ENCODE assay signal across 24 mouse cellular contexts in genomic region chr3:85859311-85859710, GRCm38 (mm10). TPM values are rescaled to one million over a fixed set of nuclear protein-coding genes. Genes with fewer than 3 reads are reported as not detected.
DNase-seq lines count a peak whose midpoint lies in the region; ATAC-seq and TF ChIP-seq lines count a peak whose summit lies in the region.
"Had no signal": no experiment of that assay in that cellular context is flagged by ENCODE, and none has a peak within 500 bp of the region (broad histone marks: within the 10 kb centered on the region; RNA-seq: fewer than 3 reads in every experiment).

No protein-coding gene starts in this region.

- H3K27ac ChIP-seq in heart, embryonic 12.5 days (ENCODE audit: poor library complexity, severe bottlenecking) = peak overlapping the region; percentile 40; the same call in 1 of the 2 replicates
- peak overlapping the region; percentile 95 for H3K27ac ChIP-seq in heart, embryonic 15.5 days
- H3K27ac ChIP-seq in lung, embryonic 14.5 days (ENCODE audit: low read depth) = peak overlapping the region; percentile 75; the same call in 1 of the 2 replicates
- H3K27ac ChIP-seq: embryonic facial prominence, embryonic 10.5 days; embryonic facial prominence, embryonic 13.5 days; forebrain, embryonic 12.5 days; forebrain, embryonic 15.5 days; hindbrain, embryonic 14.5 days; hindbrain, postnatal 0 days had no signal

- H3K4me1 ChIP-seq in heart, embryonic 12.5 days (replicated peaks) = peaks cover 21% of the 10 kb centered on the region
- H3K4me1 ChIP-seq in heart, embryonic 15.5 days (replicated peaks) = peaks cover 32% of the 10 kb centered on the region
- no peaks in the 10 kb centered on the region; the same call in 1 of the 2 replicates for H3K4me1 ChIP-seq in lung, embryonic 14.5 days (ENCODE audit: insufficient read depth)
- H3K4me1 ChIP-seq in lung, adult 2 months (ENCODE audit: control insufficient read depth, insufficient read depth, low read length) = peaks cover 6% of the 10 kb centered on the region
- H3K4me1 ChIP-seq: forebrain, embryonic 12.5 days had no signal

- no peak overlapping the region for H3K9ac ChIP-seq in heart, embryonic 12.5 days
- no peak overlapping the region for H3K9ac ChIP-seq in heart, embryonic 15.5 days
- H3K9ac ChIP-seq in lung, embryonic 14.5 days = no peak overlapping the region
- H3K9ac ChIP-seq: embryonic facial prominence, embryonic 13.5 days; forebrain, embryonic 12.5 days; forebrain, embryonic 15.5 days; hindbrain, embryonic 14.5 days had no signal

- WGBS in heart, embryonic 12.5 days = 72% methylated on average over 6 of the region's 6 CpGs
- 75% methylated on average over 6 of the region's 6 CpGs for WGBS in heart, embryonic 15.5 days
- 66% methylated on average over 6 of the region's 6 CpGs for WGBS in lung, embryonic 14.5 days
- WGBS in lung, adult 2 months = 57% methylated on average over 6 of the region's 6 CpGs

- no peaks in the 10 kb centered on the region for H3K9me3 ChIP-seq in heart, embryonic 12.5 days (replicated peaks)
- H3K9me3 ChIP-seq in heart, embryonic 15.5 days (replicated peaks) = no peaks in the 10 kb centered on the region
- H3K9me3 ChIP-seq in lung, embryonic 14.5 days (ENCODE audit: low read depth, low read length) = no peaks in the 10 kb centered on the region
- H3K9me3 ChIP-seq: embryonic facial prominence, embryonic 10.5 days; embryonic facial prominence, embryonic 13.5 days; forebrain, embryonic 12.5 days; forebrain, embryonic 15.5 days had no signal

- H3K4me3 ChIP-seq in heart, embryonic 12.5 days = no peak overlapping the region
- no peak overlapping the region for H3K4me3 ChIP-seq in heart, embryonic 15.5 days
- no peak overlapping the region for H3K4me3 ChIP-seq in lung, embryonic 14.5 days (ENCODE audit: low read depth, low read length)
- H3K4me3 ChIP-seq in lung, adult 2 months (replicated peaks; ENCODE audit: extremely low read depth, low read depth, low read length) = no peak overlapping the region
- H3K4me3 ChIP-seq: embryonic facial prominence, embryonic 10.5 days; embryonic facial prominence, embryonic 13.5 days; erythroblast, embryonic 14.5 days; forebrain, embryonic 12.5 days; forebrain, embryonic 15.5 days had no signal

- DNase-seq in heart, postnatal 36 days = no peak
- no peak for DNase-seq in heart, adult 11 months
- no peak for DNase-seq in lung, embryonic 14.5 days
- DNase-seq in lung, adult 2 months = no peak
- no peak for DNase-seq in adipocyte (ENCODE audit: low spot score)
- DNase-seq: adrenal gland, adult 8-10 months; adrenal gland, postnatal 25 days; cerebellum, adult 11-12 months; cerebellum, adult 8-10 months; cerebellum, postnatal 10 days; cerebellum, postnatal 36 days; embryo, embryonic 11 days had no signal

- no peaks in the 10 kb centered on the region for H3K36me3 ChIP-seq in heart, embryonic 12.5 days
- H3K36me3 ChIP-seq in heart, embryonic 15.5 days = no peaks in the 10 kb centered on the region
- H3K36me3 ChIP-seq in lung, embryonic 14.5 days (ENCODE audit: insufficient read depth) = no peaks in the 10 kb centered on the region
- H3K36me3 ChIP-seq: embryonic facial prominence, embryonic 10.5 days; embryonic facial prominence, embryonic 13.5 days; forebrain, embryonic 12.5 days; forebrain, embryonic 15.5 days had no signal

- H3K4me2 ChIP-seq in heart, embryonic 12.5 days = no peak overlapping the region
- no peak overlapping the region for H3K4me2 ChIP-seq in heart, embryonic 15.5 days
- no peak overlapping the region for H3K4me2 ChIP-seq in lung, embryonic 14.5 days
- H3K4me2 ChIP-seq: embryonic facial prominence, embryonic 13.5 days; forebrain, embryonic 12.5 days; forebrain, embryonic 15.5 days; hindbrain, embryonic 14.5 days had no signal

- ATAC-seq in heart, embryonic 12.5 days (ENCODE audit: insufficient number of reproducible peaks, low FRiP score) = no peak
- ATAC-seq in heart, embryonic 15.5 days (replicated peaks; ENCODE audit: insufficient number of reproducible peaks, insufficient read depth, low FRiP score, low read depth) = no peak
- no peak for ATAC-seq in lung, embryonic 14.5 days (ENCODE audit: insufficient read depth)
- ATAC-seq: CD4-positive, CD25-positive, alpha-beta regulatory T cell, adult 4 months; forebrain, embryonic 15.5 days; hindbrain, postnatal 0 days; intestine, embryonic 16.5 days had no signal

- TF ChIP-seq CTCF in lung, embryonic 14.5 days (IDR thresholded peaks at IDR 0.05; ENCODE audit: low read depth) = no peak
- TF ChIP-seq CTCF in lung, adult 2 months (IDR thresholded peaks at IDR 0.05; ENCODE audit: insufficient read depth, low read length) = no peak

- H3K27me3 ChIP-seq in heart, embryonic 12.5 days (replicated peaks) = no peaks in the 10 kb centered on the region
- no peaks in the 10 kb centered on the region for H3K27me3 ChIP-seq in heart, embryonic 15.5 days
- no peaks in the 10 kb centered on the region for H3K27me3 ChIP-seq in lung, embryonic 14.5 days (ENCODE audit: insufficient read depth, low read length)
- H3K27me3 ChIP-seq: embryonic facial prominence, embryonic 13.5 days; forebrain, embryonic 12.5 days; forebrain, embryonic 15.5 days had no signal

- intact Hi-C loops in heart, postnatal 36 days (cut with DNase I) = loop anchor here (5.0 kb wide), 1 partner anchor 47 kb away; no protein-coding TSS in a partner anchor

- no peak for TF ChIP-seq POLR2A in lung, adult 2 months (IDR thresholded peaks at IDR 0.05; ENCODE audit: borderline replicate concordance, extremely low read depth, low read depth, low read length)

RNA-seq across cellular contexts. Expression of gene Glt28d2, which starts 28.0 kb away (rescaled TPM):
- 0.85 and 1.2 TPM in 2 replicates for polyA plus RNA-seq in heart, embryonic 12.5 days (2016; fragmentation: Nextera tagmentation; extraction: Ambion mirVana)
- 1 to 10 TPM; 4.1 to 4.7 TPM for total RNA-seq in heart, postnatal 36 days (2021)
- 2.6 and 2.8 TPM in 2 replicates for polyA plus RNA-seq in heart, embryonic 15.5 days (2015; fragmentation: Nextera tagmentation; extraction: Ambion mirVana)
- polyA plus RNA-seq in lung, embryonic 14.5 days (2014; fragmentation: Nextera tagmentation; extraction: Ambion mirVana) = 1.4 and 1.8 TPM in 2 replicates
- polyA plus RNA-seq in lung, adult 2 months (2012; rRNA removed) = 1.9 and 2.6 TPM in 2 replicates
- total RNA-seq: MEL had no signal

RNA-seq across cellular contexts. Expression of gene Gm37240, which starts 28.0 kb away (rescaled TPM):
- polyA plus RNA-seq in heart, embryonic 12.5 days (2016; fragmentation: Nextera tagmentation; extraction: Ambion mirVana) = 4.6 and 6.1 TPM in 2 replicates
- total RNA-seq in heart, postnatal 36 days (2021) = 10 to 100 TPM; 35.9 to 45.6 TPM
- polyA plus RNA-seq in heart, embryonic 15.5 days (2015; fragmentation: Nextera tagmentation; extraction: Ambion mirVana) = 12.7 and 14.1 TPM in 2 replicates
- polyA plus RNA-seq in lung, embryonic 14.5 days (2014; fragmentation: Nextera tagmentation; extraction: Ambion mirVana) = 4.5 and 4.8 TPM in 2 replicates
- 11.8 and 16.9 TPM in 2 replicates for polyA plus RNA-seq in lung, adult 2 months (2012; rRNA removed)
- total RNA-seq: hindbrain, postnatal 0 days; MEL had no signal
- polyA plus RNA-seq: erythroblast, embryonic 14.5 days had no signal

RNA-seq across cellular contexts. Expression of gene Fam160a1, which starts 42.2 kb away (rescaled TPM):
- 3.3 and 3.6 TPM in 2 replicates for polyA plus RNA-seq in heart, embryonic 12.5 days (2016; fragmentation: Nextera tagmentation; extraction: Ambion mirVana)
- 10 to 100 TPM; 46.4 to 67.6 TPM for total RNA-seq in heart, postnatal 36 days (2021)
- polyA plus RNA-seq in heart, embryonic 15.5 days (2015; fragmentation: Nextera tagmentation; extraction: Ambion mirVana) = 7.7 and 7.9 TPM in 2 replicates
- 2.7 and 3.1 TPM in 2 replicates for polyA plus RNA-seq in lung, embryonic 14.5 days (2014; fragmentation: Nextera tagmentation; extraction: Ambion mirVana)
- 9.8 and 14.0 TPM in 2 replicates for polyA plus RNA-seq in lung, adult 2 months (2012; rRNA removed)
- total RNA-seq: MEL had no signal

Comparison
In these comparisons a context has a peak if more than half of its experiments do, and no peak if none do; other contexts are left out.
1. H3K27ac ChIP-seq: peak in every context shown above with its lines; median percentile 95 in heart, embryonic 15.5 days; 75 in lung, embryonic 14.5 days; 40 in heart, embryonic 12.5 days.